Mouse (Mus musculus) forebrain, embryonic 16.5 days (tissue): ENCODE data around the gene Klhl30. TPM values are rescaled to one million over a fixed set of nuclear protein-coding genes. Genes with fewer than 3 reads are reported as not detected.

Experiments used
- ATAC-seq: fragments of 200-750 bp; cut with Nextera tagmentation; 2 replicates; pipeline ENCODE4 v1.8.0; 2017; ENCODE audit warnings: mild to moderate bottlenecking, moderate library complexity
- H3K27ac ChIP-seq: fragments of 300-500 bp; sonication (generic); 2 replicates; pipeline ENCODE4 v1.5.1; 2014; ENCODE audit warnings: low read length, control low read depth
- H3K27me3 ChIP-seq: fragments of 300-500 bp; sonication (generic); replicated peaks from 2 replicates; pipeline ENCODE4 v1.6.1; 2014; ENCODE audit warnings: low read length; ENCODE audit not compliant: control insufficient read depth, insufficient read depth
- H3K36me3 ChIP-seq: fragments of 300-500 bp; sonication (generic); 2 replicates; pipeline ENCODE4 v1.6.1; 2014; ENCODE audit not compliant: control insufficient read depth, insufficient read depth
- H3K4me1 ChIP-seq: fragments of 300-500 bp; sonication (generic); replicated peaks from 2 replicates; pipeline ENCODE4 v1.6.1; 2014; ENCODE audit warnings: low read length; ENCODE audit not compliant: control insufficient read depth, insufficient read depth
- H3K4me2 ChIP-seq: fragments of 300-500 bp; sonication (generic); 2 replicates; pipeline ENCODE4 v1.6.1; 2014; ENCODE audit warnings: mild to moderate bottlenecking, low read length, control low read depth
- H3K4me3 ChIP-seq: fragments of 300-500 bp; sonication (generic); replicated peaks from 2 replicates; pipeline ENCODE4 v1.5.1; 2014; ENCODE audit warnings: mild to moderate bottlenecking, low read length, control low read depth
- H3K9ac ChIP-seq: fragments of 300-500 bp; sonication (generic); replicated peaks from 2 replicates; pipeline ENCODE4 v1.6.1; 2014; ENCODE audit warnings: low read depth, low read length, control low read depth
- H3K9me3 ChIP-seq: fragments of 300-500 bp; sonication (generic); 2 replicates; pipeline ENCODE4 v1.6.1; 2016; ENCODE audit warnings: low read length; ENCODE audit not compliant: control insufficient read depth
- WGBS: fragments of 180-500 bp; shearing (Covaris S2); extraction: QIAGEN DNeasy Blood & Tissue Kit; methylation state at CpG from one replicate; pipeline ENCODE4 v1.1.7; 2014; 5-methylcytosine and 5-hydroxymethylcytosine counted together
- polyA plus RNA-seq: library from polyadenylated mRNA; unstranded; fragments of >200 nt; fragmentation: Nextera tagmentation; extraction: Ambion mirVana; gene quantifications from 2 replicates; pipeline ENCODE4 v1.2.1, GENCODE M21; 2015

The Klhl30 gene
- polyA plus RNA-seq, 1 experiment from 2014 or later: not detected

- no peak for ATAC-seq
- H3K36me3 ChIP-seq: no peaks in the 10 kb centered on the region
- H3K9ac ChIP-seq: peak overlapping the region; percentile 92
- peaks cover 31% of the 10 kb centered on the region for H3K4me1 ChIP-seq
- no peaks in the 10 kb centered on the region for H3K9me3 ChIP-seq
- no peaks in the 10 kb centered on the region for H3K27me3 ChIP-seq
- 39% methylated on average over 8 of the region's 8 CpGs for WGBS
- peak overlapping the region; percentile 80 for H3K4me3 ChIP-seq
- H3K27ac ChIP-seq: no peak overlapping the region
- H3K4me2 ChIP-seq: peak overlapping the region; percentile 98
Measured at GRCm38 (mm10) chr1:91411631-91412285, 60.9 kb downstream of the Klhl30 start.

Other genes starting within 250 kb of the Klhl30 start
- 0.10 and 0.11 TPM in 2 replicates for gene Rbm44, start 205.9 kb upstream of the Klhl30 start, polyA plus RNA-seq
- gene Ramp1, start 171.2 kb upstream of the Klhl30 start, polyA plus RNA-seq: 4.1 and 5.2 TPM in 2 replicates
- gene Ube2f, start 100.7 kb upstream of the Klhl30 start, polyA plus RNA-seq: 67.7 and 67.9 TPM in 2 replicates
- 7.6 and 9.3 TPM in 2 replicates for gene Scly, start 52.7 kb upstream of the Klhl30 start, polyA plus RNA-seq
- gene Espnl, start 28.9 kb upstream of the Klhl30 start, polyA plus RNA-seq: 0.08 and 0.14 TPM in 2 replicates
- gene Erfe, start 15.4 kb downstream of the Klhl30 start, polyA plus RNA-seq: 0.16 and 0.62 TPM in 2 replicates
- 158 and 163 TPM in 2 replicates for gene Ilkap, start 47.8 kb downstream of the Klhl30 start, polyA plus RNA-seq
- gene Hes6, start 63.0 kb downstream of the Klhl30 start, polyA plus RNA-seq: 208 and 217 TPM in 2 replicates
- 5.6 and 6.3 TPM in 2 replicates for gene Per2, start 108.3 kb downstream of the Klhl30 start, polyA plus RNA-seq
- gene Traf3ip1, start 143.6 kb downstream of the Klhl30 start, polyA plus RNA-seq: 10.9 and 13.2 TPM in 2 replicates
- gene Asb1, start 189.5 kb downstream of the Klhl30 start, polyA plus RNA-seq: 13.7 and 14.1 TPM in 2 replicates